Mouse (Mus musculus): Measurements from ENCODE around the gene Sidt2. TPM values are rescaled to one million over a fixed set of nuclear protein-coding genes. Genes with fewer than 3 reads are reported as not detected.
A peak's percentile ranks its signal among the peaks of the same experiment; 100 is the strongest.

Sidt2 gene
- polyA plus RNA-seq, 1 experiment from 2014 or later, result 23.7 TPM

- Histone ChIP-seq H3K27me3 (ENCODE audit: low read depth, poor library complexity, severe bottlenecking) (peaks cover 11% of the 10 kb centered on the region), H3K4me1 (peaks cover 16% of the 10 kb centered on the region), H3K36me3 (peaks cover 41% of the 10 kb centered on the region), H3K27ac (replicated peaks) (no peak overlapping the region), H3K9me3 (replicated peaks) (no peaks in the 10 kb centered on the region), H3K4me3 (no peak overlapping the region)
- no peak for DNase-seq (ENCODE audit: low spot score)
- 72% methylated on average over 1 of the region's 1 CpGs for WGBS
Observed at GRCm38 (mm10) chr9:45931958-45932357, 23.1 kb downstream of the Sidt2 start.

- H3K36me3 ChIP-seq, result peaks cover 60% of the 10 kb centered on the region
- DNase-seq (ENCODE audit: low spot score), result no peak
Observed at GRCm38 (mm10) chr9:45929285-45929684, 25.8 kb downstream of the Sidt2 start.

GRCm38 (mm10) chr9:45919895-45920294 lies 35.2 kb downstream of the Sidt2 start:
- H3K4me3 ChIP-seq, result no peak overlapping the region
- H3K36me3 ChIP-seq, result peaks cover 82% of the 10 kb centered on the region
- H3K27me3 ChIP-seq (ENCODE audit: low read depth, poor library complexity, severe bottlenecking), result no peaks in the 10 kb centered on the region
- H3K27ac ChIP-seq (replicated peaks), result no peak overlapping the region
- DNase-seq (ENCODE audit: low spot score), result no peak
- whole genome bisulfite sequencing, result 40% methylated on average over 1 of the region's 1 CpGs
- H3K9me3 ChIP-seq (replicated peaks), result no peaks in the 10 kb centered on the region
- H3K4me1 ChIP-seq, result no peaks in the 10 kb centered on the region

More at GRCm38 (mm10) chr9:45929285-45929684, 25.8 kb downstream of the Sidt2 start:
- no peaks in the 10 kb centered on the region for H3K9me3 ChIP-seq (replicated peaks)
- H3K4me1 ChIP-seq, result 0 out of 2 replicates have a peak, but pooled peaks cover 4% of the 10 kb centered on the region
- no peak overlapping the region for H3K4me3 ChIP-seq
- H3K27me3 ChIP-seq (ENCODE audit: low read depth, poor library complexity, severe bottlenecking), result no peaks in the 10 kb centered on the region
- H3K27ac ChIP-seq (replicated peaks), result no peak overlapping the region
- WGBS, result 93% methylated on average over 5 of the region's 5 CpGs

- no peaks in the 10 kb centered on the region for H3K4me1 ChIP-seq
- no peak overlapping the region for H3K27ac ChIP-seq (replicated peaks)
- WGBS, result 89% methylated on average over 5 of the region's 5 CpGs
- no peak for DNase-seq (ENCODE audit: low spot score)
- H3K9me3 ChIP-seq (replicated peaks), result no peaks in the 10 kb centered on the region
- peaks cover 87% of the 10 kb centered on the region for H3K36me3 ChIP-seq
- no peak overlapping the region for H3K4me3 ChIP-seq
- H3K27me3 ChIP-seq (ENCODE audit: low read depth, poor library complexity, severe bottlenecking), result no peaks in the 10 kb centered on the region
Observed at GRCm38 (mm10) chr9:45917041-45917934, 37.8 kb downstream of the Sidt2 start.

- H3K9me3 ChIP-seq (replicated peaks), result no peaks in the 10 kb centered on the region
- no peaks in the 10 kb centered on the region for H3K27me3 ChIP-seq (ENCODE audit: low read depth, poor library complexity, severe bottlenecking)
- H3K27ac ChIP-seq (replicated peaks), result no peak overlapping the region
- 92% methylated on average over 2 of the region's 2 CpGs for WGBS
- no peaks in the 10 kb centered on the region for H3K4me1 ChIP-seq
- no peak overlapping the region for H3K4me3 ChIP-seq
- peaks cover 88% of the 10 kb centered on the region for H3K36me3 ChIP-seq
- DNase-seq (ENCODE audit: low spot score), result no peak
Observed at GRCm38 (mm10) chr9:45915659-45916058, 39.4 kb downstream of the Sidt2 start.

GRCm38 (mm10) chr9:45911673-45912072 lies 43.4 kb downstream of the Sidt2 start:
- DNase-seq (ENCODE audit: low spot score), result peak; percentile 33
- no peaks in the 10 kb centered on the region for H3K9me3 ChIP-seq (replicated peaks)
- H3K27me3 ChIP-seq (ENCODE audit: low read depth, poor library complexity, severe bottlenecking), result no peaks in the 10 kb centered on the region
- 61% methylated on average over 1 of the region's 1 CpGs for WGBS
- no peak overlapping the region for H3K27ac ChIP-seq (replicated peaks)
- H3K4me3 ChIP-seq, result no peak overlapping the region
- peaks cover 70% of the 10 kb centered on the region for H3K36me3 ChIP-seq
- H3K4me1 ChIP-seq, result peaks cover 11% of the 10 kb centered on the region

- Histone ChIP-seq H3K4me3 (no peak overlapping the region), H3K9me3 (replicated peaks) (no peaks in the 10 kb centered on the region), H3K36me3 (peaks cover 63% of the 10 kb centered on the region), H3K27ac (replicated peaks) (no peak overlapping the region), H3K27me3 (ENCODE audit: low read depth, poor library complexity, severe bottlenecking) (no peaks in the 10 kb centered on the region), H3K4me1 (peaks cover 11% of the 10 kb centered on the region)
- 93% methylated on average over 3 of the region's 3 CpGs for WGBS
- no peak for DNase-seq (ENCODE audit: low spot score)
Observed at GRCm38 (mm10) chr9:45910995-45911394, 44.1 kb downstream of the Sidt2 start.

- DNase-seq (ENCODE audit: low spot score), result no peak
- H3K4me1 ChIP-seq, result peaks cover 24% of the 10 kb centered on the region
- WGBS, result under 1% methylated on average over 19 of the region's 19 CpGs
- no peaks in the 10 kb centered on the region for H3K27me3 ChIP-seq (ENCODE audit: low read depth, poor library complexity, severe bottlenecking)
- peaks cover 53% of the 10 kb centered on the region for H3K36me3 ChIP-seq
- H3K27ac ChIP-seq (replicated peaks), result peak overlapping the region; percentile 97
- H3K9me3 ChIP-seq (replicated peaks), result no peaks in the 10 kb centered on the region
- peak overlapping the region; percentile 87 for H3K4me3 ChIP-seq
Observed at GRCm38 (mm10) chr9:45907078-45907428, 48.0 kb downstream of the Sidt2 start.

- DNase-seq (ENCODE audit: low spot score), result peak; percentile 89
- Histone ChIP-seq H3K36me3 (peaks cover 53% of the 10 kb centered on the region), H3K27me3 (ENCODE audit: low read depth, poor library complexity, severe bottlenecking) (no peaks in the 10 kb centered on the region)
Observed at GRCm38 (mm10) chr9:45906355-45907077, 48.5 kb downstream of the Sidt2 start, which contains the start of the genes Pcsk7 and Rnf214. Gene Pcsk7 (plus strand): TSS chr9:45906497. Gene Rnf214 (minus strand): TSS chr9:45906911.

GRCm38 (mm10) chr9:45905811-45906237 lies 49.2 kb downstream of the Sidt2 start:
- no peak for DNase-seq (ENCODE audit: low spot score)
- no peaks in the 10 kb centered on the region for H3K27me3 ChIP-seq (ENCODE audit: low read depth, poor library complexity, severe bottlenecking)
- WGBS, result under 1% methylated on average over 18 of the region's 27 CpGs
- no peaks in the 10 kb centered on the region for H3K9me3 ChIP-seq (replicated peaks)
- peaks cover 51% of the 10 kb centered on the region for H3K36me3 ChIP-seq
- H3K4me3 ChIP-seq, result peak overlapping the region; percentile 87
- H3K27ac ChIP-seq (replicated peaks), result peak overlapping the region; percentile 97
- H3K4me1 ChIP-seq, result peaks cover 24% of the 10 kb centered on the region

More at GRCm38 (mm10) chr9:45906355-45907077, 48.5 kb downstream of the Sidt2 start, which contains the start of the genes Pcsk7 and Rnf214:
- no peaks in the 10 kb centered on the region for H3K9me3 ChIP-seq (replicated peaks)
- peak within 1 kb of the TSS; percentile 87 for H3K4me3 ChIP-seq
- H3K4me1 ChIP-seq, result peaks cover 24% of the 10 kb centered on the region
- WGBS, result under 1% methylated on average over 79 of the region's 80 CpGs
- peak within 1 kb of the TSS; percentile 97 for H3K27ac ChIP-seq (replicated peaks)

GRCm38 (mm10) chr9:45905196-45905595 lies 49.9 kb downstream of the Sidt2 start:
- no peaks in the 10 kb centered on the region for H3K9me3 ChIP-seq (replicated peaks)
- DNase-seq (ENCODE audit: low spot score), result no peak
- H3K4me1 ChIP-seq, result peaks cover 24% of the 10 kb centered on the region
- peak overlapping the region; percentile 97 for H3K27ac ChIP-seq (replicated peaks)
- peaks cover 51% of the 10 kb centered on the region for H3K36me3 ChIP-seq
- no peaks in the 10 kb centered on the region for H3K27me3 ChIP-seq (ENCODE audit: low read depth, poor library complexity, severe bottlenecking)
- peak overlapping the region; percentile 87 for H3K4me3 ChIP-seq
- 56% methylated on average over 4 of the region's 4 CpGs for WGBS

- H3K36me3 ChIP-seq, result peaks cover 100% of the 10 kb centered on the region
- no peaks in the 10 kb centered on the region for H3K27me3 ChIP-seq (ENCODE audit: low read depth, poor library complexity, severe bottlenecking)
- no peak for DNase-seq (ENCODE audit: low spot score)
- no peaks in the 10 kb centered on the region for H3K9me3 ChIP-seq (replicated peaks)
- H3K27ac ChIP-seq (replicated peaks), result no peak overlapping the region
- no peaks in the 10 kb centered on the region for H3K4me1 ChIP-seq
- no peak overlapping the region for H3K4me3 ChIP-seq
Observed at GRCm38 (mm10) chr9:45893681-45894080, 61.4 kb downstream of the Sidt2 start.

Measured in midbrain, embryonic 10.5 days (tissue).